ENCODE assay signal across 9 mouse cellular contexts in the genomic region with DNA sequence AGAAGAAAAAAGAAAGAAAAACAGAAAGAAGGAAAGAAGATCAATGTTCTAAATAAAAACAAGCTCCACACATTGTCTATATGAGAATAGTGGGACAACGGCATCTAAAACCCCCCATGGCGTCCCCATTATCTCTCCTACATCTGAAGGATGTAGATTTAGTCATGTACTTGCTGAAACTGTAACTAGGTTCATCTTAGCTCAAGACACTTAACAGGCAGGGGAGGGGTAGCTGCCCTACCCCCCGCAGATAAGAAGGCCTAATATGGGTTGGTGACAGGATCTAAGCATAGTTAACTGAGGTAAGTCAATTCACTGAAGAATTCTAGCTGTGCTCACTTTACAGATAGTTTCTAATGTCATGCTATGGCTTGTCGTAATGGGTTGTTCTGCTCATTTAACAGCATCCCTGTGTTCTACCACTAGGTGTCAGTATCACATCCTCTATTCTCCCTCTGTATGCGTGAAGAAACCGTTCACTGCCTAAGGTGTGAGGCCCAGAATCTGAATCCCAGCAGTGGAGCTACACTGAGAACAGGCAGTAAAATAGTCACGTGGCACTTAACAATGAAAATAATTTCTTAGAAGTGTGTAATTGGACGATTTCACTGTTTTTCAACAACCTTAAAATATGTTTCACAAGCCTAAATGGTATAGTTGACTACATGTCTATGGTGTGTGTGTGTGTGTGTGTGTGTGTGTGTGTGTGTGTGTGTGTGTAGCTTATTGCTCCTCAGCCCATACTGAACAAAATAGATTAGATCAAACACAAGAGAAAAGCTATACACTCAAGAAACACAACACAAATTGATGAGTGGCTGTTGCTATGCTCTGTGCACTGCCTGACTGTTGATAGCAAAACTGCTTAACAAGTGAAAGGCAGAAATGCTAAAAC. TPM values are rescaled to one million over a fixed set of nuclear protein-coding genes. Genes with fewer than 3 reads are reported as not detected.
DNase-seq lines count a peak whose midpoint lies in the region; ATAC-seq and TF ChIP-seq lines count a peak whose summit lies in the region.
"Had no signal": no experiment of that assay in that cellular context is flagged by ENCODE, and none has a peak within 500 bp of the region (broad histone marks: within the 10 kb centered on the region; RNA-seq: fewer than 3 reads in every experiment).

No protein-coding gene starts in this region.

- H3K79me2 ChIP-seq in MEL (ENCODE audit: control insufficient read depth, insufficient read depth, low read length, poor library complexity) = no peaks in the 10 kb centered on the region

- TF ChIP-seq RAD21 in MEL (IDR thresholded peaks at IDR 0.05; ENCODE audit: low read depth, low read length) = peak; percentile 82

- intact Hi-C loops in gastrocnemius, adult 2 months (cut with DNase I) = loop anchor here (5.0 kb wide), 1 partner anchor 187 kb away; no protein-coding TSS in a partner anchor

- H3K4me1 ChIP-seq in MEL (ENCODE audit: control insufficient read depth in 1 of 2, insufficient read depth in 2 of 2, low read length in 2 of 2) = 0 out of 4 replicates have a peak, but pooled peaks cover 0 to 2% of the 10 kb centered on the region in 2 experiments
- H3K4me1 ChIP-seq in midbrain, embryonic 12.5 days = no peaks in the 10 kb centered on the region
- H3K4me1 ChIP-seq: liver, embryonic 13.5 days had no signal

- no peak for TF ChIP-seq POLR2A in MEL (IDR thresholded peaks at IDR 0.05; ENCODE audit: control insufficient read depth in 1 of 2, insufficient read depth in 1 of 2, low read depth in 1 of 2, low read length in 2 of 2, poor library complexity in 1 of 2)

- H3K9ac ChIP-seq in MEL (ENCODE audit: control insufficient read depth, low read depth, low read length, poor library complexity, severe bottlenecking) = no peak overlapping the region
- H3K9ac ChIP-seq in midbrain, embryonic 12.5 days (replicated peaks) = no peak overlapping the region
- H3K9ac ChIP-seq: liver, embryonic 13.5 days had no signal

- no peak for TF ChIP-seq EP300 in MEL (IDR thresholded peaks at IDR 0.05; ENCODE audit: low read depth in 1 of 2, low read length in 2 of 2)

- WGBS in midbrain, embryonic 12.5 days = 13% methylated on average over 8 of the region's 8 CpGs

- H3K4me2 ChIP-seq in midbrain, embryonic 12.5 days (replicated peaks) = no peak overlapping the region
- H3K4me2 ChIP-seq: liver, embryonic 13.5 days had no signal

- peak; percentile 96 to 99 for ATAC-seq in hematopoietic stem cell, adult 5-6 weeks (replicated peaks in 1 of 2; ENCODE audit: insufficient read depth in 1 of 2, low FRiP score in 2 of 2, low TSS enrichment in 1 of 2, low read depth in 1 of 2, poor library complexity in 2 of 2, severe bottlenecking in 2 of 2)
- peak; percentile 92 for ATAC-seq in midbrain, embryonic 12.5 days (ENCODE audit: low FRiP score, low read depth)

- H3K36me3 ChIP-seq in MEL (ENCODE audit: control insufficient read depth in 1 of 2, insufficient read depth in 2 of 2, low read length in 2 of 2) = peaks cover 0 to 5% of the 10 kb centered on the region in 2 experiments; a peak in 1 of 4 replicates
- no peaks in the 10 kb centered on the region for H3K36me3 ChIP-seq in midbrain, embryonic 12.5 days
- H3K36me3 ChIP-seq: liver, embryonic 13.5 days had no signal

- H3K27ac ChIP-seq in gastrocnemius, adult 2 months = no peak overlapping the region
- no peak overlapping the region for H3K27ac ChIP-seq in MEL (ENCODE audit: control insufficient read depth, low read depth, low read length)
- no peak overlapping the region for H3K27ac ChIP-seq in midbrain, embryonic 12.5 days (replicated peaks)
- H3K27ac ChIP-seq: liver, embryonic 13.5 days had no signal

- TF ChIP-seq CTCF in gastrocnemius, adult 2 months (IDR thresholded peaks at IDR 0.05) = peak; percentile 75
- TF ChIP-seq CTCF in MEL (IDR thresholded peaks at IDR 0.05 in 2 of 3, conservative IDR thresholded peaks at IDR 0.05 in 1 of 3; ENCODE audit: control insufficient read depth in 1 of 3, insufficient read depth in 1 of 3, low read depth in 2 of 3, low read length in 3 of 3, poor library complexity in 1 of 3, severe bottlenecking in 1 of 3) = peak; percentile 29 to 77 (median 76)

- H3K27me3 ChIP-seq in MEL (ENCODE audit: control insufficient read depth in 1 of 2, insufficient read depth in 2 of 2, low read length in 2 of 2) = no peaks in the 10 kb centered on the region
- no peaks in the 10 kb centered on the region for H3K27me3 ChIP-seq in midbrain, embryonic 12.5 days
- H3K27me3 ChIP-seq: liver, embryonic 13.5 days had no signal

- H3K9me3 ChIP-seq in MEL (replicated peaks; ENCODE audit: insufficient read depth, low read length) = no peaks in the 10 kb centered on the region
- no peaks in the 10 kb centered on the region for H3K9me3 ChIP-seq in midbrain, embryonic 12.5 days
- H3K9me3 ChIP-seq: liver, embryonic 13.5 days had no signal

- DNase-seq in gastrocnemius, adult 2 months = no peak
- DNase-seq in gastrocnemius, postnatal 25 days = no peak
- DNase-seq in MEL (ENCODE audit: low read depth, low spot score) = peak; percentile 91
- peak; percentile 81 for DNase-seq in embryo, embryonic 11 days
- DNase-seq in layer of hippocampus, postnatal 10 days (ENCODE audit: low spot score in 2 of 2) = peak; percentile 13 to 34
- DNase-seq in thymus, postnatal 25 days = peak; percentile 48
- DNase-seq: liver, embryonic 13.5 days had no signal

- no peak overlapping the region for H3K4me3 ChIP-seq in gastrocnemius, adult 2 months
- no peak overlapping the region for H3K4me3 ChIP-seq in MEL (ENCODE audit: control insufficient read depth in 1 of 2, insufficient read depth in 1 of 2, low read depth in 2 of 2, low read length in 2 of 2)
- H3K4me3 ChIP-seq in midbrain, embryonic 12.5 days = no peak overlapping the region
- H3K4me3 ChIP-seq: liver, embryonic 13.5 days had no signal

TF ChIP-seq in MEL, 35 proteins besides CTCF, POLR2A, EP300 and RAD21:
- TF ChIP-seq MEF2A (IDR thresholded peaks at IDR 0.05; ENCODE audit: extremely low read depth, insufficient replicate concordance, low read depth, low read length, poor library complexity, severe bottlenecking) (no peak), UBTF (IDR thresholded peaks at IDR 0.05; ENCODE audit: borderline replicate concordance, insufficient read depth, low read depth, low read length) (no peak), USF1 (IDR thresholded peaks at IDR 0.05; ENCODE audit: low read depth, low read length) (peak; percentile 70), GABPA (IDR thresholded peaks at IDR 0.05; ENCODE audit: low read depth, low read length) (no peak), TCF12 (IDR thresholded peaks at IDR 0.05; ENCODE audit: low read depth, low read length) (no peak), ZKSCAN1 (IDR thresholded peaks at IDR 0.05; ENCODE audit: low read depth, low read length) (no peak), RCOR1 (IDR thresholded peaks at IDR 0.05; ENCODE audit: low read depth, low read length) (no peak), GATA1 (IDR thresholded peaks at IDR 0.05; ENCODE audit: low read depth, low read length) (no peak), MAFK (IDR thresholded peaks at IDR 0.05; ENCODE audit: borderline replicate concordance, low read depth, low read length) (no peak), ZC3H11A (IDR thresholded peaks at IDR 0.05; ENCODE audit: low read depth, low read length) (peak; percentile 83), MAX (IDR thresholded peaks at IDR 0.05; ENCODE audit: low read length) (no peak), E2F4 (IDR thresholded peaks at IDR 0.05; ENCODE audit: borderline replicate concordance, low read depth, low read length) (no peak), USF2 (IDR thresholded peaks at IDR 0.05; ENCODE audit: borderline replicate concordance in 1 of 2, insufficient read depth in 1 of 2, low read depth in 1 of 2, low read length in 2 of 2) (no peak), POLR2AphosphoS2 (IDR thresholded peaks at IDR 0.05; ENCODE audit: low read length) (no peak), SIN3A (IDR thresholded peaks at IDR 0.05; ENCODE audit: low read length) (peak; percentile 35; the same call in 1 of the 2 replicates), POLR2AphosphoS5 (IDR thresholded peaks at IDR 0.05; ENCODE audit: borderline replicate concordance, low read depth, low read length) (no peak), HCFC1 (IDR thresholded peaks at IDR 0.05; ENCODE audit: low read depth, low read length) (no peak), ZMIZ1 (IDR thresholded peaks at IDR 0.05; ENCODE audit: low read depth, low read length) (no peak), TBP (IDR thresholded peaks at IDR 0.05; ENCODE audit: low read depth, low read length) (no peak), MYB (IDR thresholded peaks at IDR 0.05; ENCODE audit: low read depth, low read length) (no peak), CHD1 (IDR thresholded peaks at IDR 0.05; ENCODE audit: low read depth, low read length) (no peak), KAT2A (conservative IDR thresholded peaks at IDR 0.05; ENCODE audit: low read depth, low read length) (no peak), SMC3 (IDR thresholded peaks at IDR 0.05; ENCODE audit: low read depth, low read length) (peak; percentile 85), BHLHE40 (IDR thresholded peaks at IDR 0.05; ENCODE audit: borderline replicate concordance, low read depth, low read length) (no peak), MAZ (IDR thresholded peaks at IDR 0.05; ENCODE audit: low read depth, low read length) (no peak)

RNA-seq across cellular contexts. Expression of a gene that starts 23.7 kb away (rescaled TPM):
- under 1 TPM; 0.28 to 0.70 TPM for total RNA-seq in gastrocnemius, adult 2 months (2021)
- under 1 TPM; 0.64 to 0.96 TPM for total RNA-seq in gastrocnemius, postnatal 25 days (2021)
- 6.8 and 7.7 TPM in 2 replicates for total RNA-seq in MEL (2012; rRNA removed)
- polyA plus RNA-seq in MEL (2012; ENCODE audit: insufficient read depth in 1 of 2, insufficient read length in 2 of 2, low read depth in 1 of 2, low replicate concordance in 2 of 2, missing spikeins in 1 of 2) = 10 to 100 TPM in 1 of 2 experiments, not detected in 1; 10.4 TPM
- total RNA-seq in hematopoietic stem cell, adult 5-6 weeks (2017) = 96.5 and 139 TPM in 2 replicates
- 1 to 10 TPM; 1.8 to 2.0 TPM for total RNA-seq in layer of hippocampus, postnatal 10 days (2021)
- 0.64 and 0.99 TPM in 2 replicates for polyA plus RNA-seq in midbrain, embryonic 12.5 days (2016; fragmentation: Nextera tagmentation; extraction: Ambion mirVana)

RNA-seq across cellular contexts. Expression of a gene that starts 48.9 kb away (rescaled TPM):
- total RNA-seq in gastrocnemius, adult 2 months (2021) = not detected
- total RNA-seq in gastrocnemius, postnatal 25 days (2021) = not detected
- 0.72 and 0.73 TPM in 2 replicates for total RNA-seq in MEL (2012; rRNA removed)
- 1 to 10 TPM in 1 of 2 experiments, not detected in 1; 1.3 TPM for polyA plus RNA-seq in MEL (2012; ENCODE audit: insufficient read depth in 1 of 2, insufficient read length in 2 of 2, low read depth in 1 of 2, low replicate concordance in 2 of 2, missing spikeins in 1 of 2)
- 2.1 and 2.6 TPM in 2 replicates for total RNA-seq in hematopoietic stem cell, adult 5-6 weeks (2017)
- total RNA-seq in layer of hippocampus, postnatal 10 days (2021) = under 1 TPM; 0.21 to 0.22 TPM
- polyA plus RNA-seq in midbrain, embryonic 12.5 days (2016; fragmentation: Nextera tagmentation; extraction: Ambion mirVana) = 0.09 and 0.19 TPM in 2 replicates

Comparison
In these comparisons a context has a peak if more than half of its experiments do, and no peak if none do; other contexts are left out.
1. DNase-seq: peak in MEL (single experiment), embryo, embryonic 11 days (single experiment), layer of hippocampus, postnatal 10 days (2 of 2) and thymus, postnatal 25 days (single experiment); none in gastrocnemius, adult 2 months (single experiment) and gastrocnemius, postnatal 25 days (single experiment).
2. RNA of a gene that starts 23.7 kb away (total RNA-seq): 96.5 to 139 TPM in hematopoietic stem cell, adult 5-6 weeks; 6.8 to 7.7 TPM in MEL, 1.8 to 2.0 TPM in layer of hippocampus, postnatal 10 days, 0.64 to 0.96 TPM in gastrocnemius, postnatal 25 days and 0.28 to 0.70 TPM in gastrocnemius, adult 2 months; every median in the first group is over 10 times any median in the second.